Mouse (Mus musculus): ENCODE measurements around the gene Cnbd2. TPM values are rescaled to one million over a fixed set of nuclear protein-coding genes. Genes with fewer than 3 reads are reported as not detected.

Gene Cnbd2
- polyA plus RNA-seq, 1 experiment from 2014 or later = 9.2 TPM

DNA sequence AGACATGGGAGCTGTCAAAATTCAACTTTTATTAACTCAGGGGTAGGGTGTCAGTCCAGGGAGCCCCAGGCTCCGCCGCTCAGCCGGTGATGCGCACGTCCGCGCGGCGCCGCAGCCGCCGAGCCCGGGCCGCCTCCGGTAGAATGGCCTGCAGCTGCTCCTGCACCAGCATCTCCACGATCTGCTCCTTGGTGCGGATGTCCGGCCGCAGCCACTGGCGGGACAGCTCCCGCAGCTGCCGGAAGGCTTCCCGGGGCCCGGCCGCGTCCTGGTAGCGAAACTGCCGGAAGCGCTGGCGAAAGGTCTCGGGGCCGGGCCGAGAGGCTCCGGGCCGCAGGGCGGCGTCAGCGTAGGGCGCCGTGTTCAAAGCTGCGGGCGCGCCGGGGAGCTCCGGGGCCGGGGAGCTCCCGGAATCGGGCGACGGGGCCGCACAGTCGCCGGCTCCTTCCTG, 233 bp upstream of the Cnbd2 start:
- H3K9ac ChIP-seq (replicated peaks) = peak overlapping the region; percentile 94
- WGBS = under 1% methylated on average over 53 of the region's 53 CpGs
- peak overlapping the region; percentile 96 for H3K27ac ChIP-seq (replicated peaks)
- H3K4me1 ChIP-seq = peaks cover 17% of the 10 kb centered on the region
- peak overlapping the region; percentile 85 for H3K4me2 ChIP-seq
- ATAC-seq (ENCODE audit: low FRiP score) = peak; percentile 51
- no peaks in the 10 kb centered on the region for H3K9me3 ChIP-seq (replicated peaks)
- H3K4me3 ChIP-seq (replicated peaks) = peak overlapping the region; percentile 93
- no peaks in the 10 kb centered on the region for H3K27me3 ChIP-seq (replicated peaks)
- peaks cover 10% of the 10 kb centered on the region for H3K36me3 ChIP-seq

DNA sequence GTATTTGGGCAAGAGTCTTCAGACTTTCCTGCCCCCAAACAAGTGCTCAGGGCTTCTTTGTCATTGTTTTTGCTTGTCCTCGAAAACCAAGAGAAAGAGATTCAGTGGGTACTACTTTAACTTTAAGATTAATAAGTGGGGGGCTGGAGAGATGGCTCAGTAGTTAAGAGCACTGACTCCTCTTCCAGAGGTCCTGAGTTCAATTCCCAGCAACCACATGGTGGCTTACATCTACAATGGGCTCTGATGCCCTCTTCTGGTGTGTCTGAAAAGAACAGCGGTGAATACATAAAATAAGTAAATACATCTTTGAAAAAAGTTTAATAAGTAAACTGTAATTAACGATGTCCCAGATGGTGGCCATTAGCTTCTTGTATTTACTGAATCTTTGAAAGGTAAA, 1.1 kb downstream of the Cnbd2 start:
- Histone ChIP-seq H3K27ac (replicated peaks) (peak overlapping the region; percentile 96; the same call in 1 of the 2 replicates), H3K27me3 (replicated peaks) (no peaks in the 10 kb centered on the region), H3K36me3 (peaks cover 6% of the 10 kb centered on the region; the same call in 1 of the 2 replicates), H3K9me3 (replicated peaks) (no peaks in the 10 kb centered on the region), H3K9ac (replicated peaks) (peak overlapping the region; percentile 94; the same call in 1 of the 2 replicates), H3K4me2 (peak overlapping the region; percentile 85), H3K4me3 (replicated peaks) (peak overlapping the region; percentile 93), H3K4me1 (peaks cover 17% of the 10 kb centered on the region)
- WGBS = 53% methylated on average over 3 of the region's 3 CpGs
- ATAC-seq (ENCODE audit: low FRiP score) = no peak

DNA sequence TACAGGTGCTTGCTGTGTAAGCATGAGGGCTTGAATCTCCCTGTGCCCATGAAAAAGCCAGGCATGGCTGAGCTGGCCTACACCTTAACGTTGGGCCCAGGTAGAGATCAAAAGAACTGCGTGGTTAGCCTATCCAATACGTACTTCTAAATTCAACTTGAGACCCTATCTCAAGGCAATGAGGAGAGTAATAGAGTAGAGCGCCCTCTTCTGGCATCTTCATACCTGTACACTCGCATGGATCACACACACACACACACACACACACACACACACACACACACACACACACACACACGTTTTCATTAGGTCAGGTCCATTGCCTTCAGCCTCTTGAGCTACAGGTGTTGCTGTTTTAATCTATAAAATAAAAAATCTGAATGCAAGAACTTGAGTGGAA, 2.7 kb downstream of the Cnbd2 start:
- Histone ChIP-seq H3K4me2 (no peak overlapping the region), H3K4me3 (replicated peaks) (no peak overlapping the region), H3K27me3 (replicated peaks) (no peaks in the 10 kb centered on the region), H3K9ac (replicated peaks) (no peak overlapping the region), H3K36me3 (no peaks in the 10 kb centered on the region), H3K4me1 (peaks cover 17% of the 10 kb centered on the region), H3K9me3 (replicated peaks) (no peaks in the 10 kb centered on the region), H3K27ac (replicated peaks) (no peak overlapping the region)
- no peak for ATAC-seq (ENCODE audit: low FRiP score)
- 97% methylated on average over 6 of the region's 6 CpGs for WGBS

DNA sequence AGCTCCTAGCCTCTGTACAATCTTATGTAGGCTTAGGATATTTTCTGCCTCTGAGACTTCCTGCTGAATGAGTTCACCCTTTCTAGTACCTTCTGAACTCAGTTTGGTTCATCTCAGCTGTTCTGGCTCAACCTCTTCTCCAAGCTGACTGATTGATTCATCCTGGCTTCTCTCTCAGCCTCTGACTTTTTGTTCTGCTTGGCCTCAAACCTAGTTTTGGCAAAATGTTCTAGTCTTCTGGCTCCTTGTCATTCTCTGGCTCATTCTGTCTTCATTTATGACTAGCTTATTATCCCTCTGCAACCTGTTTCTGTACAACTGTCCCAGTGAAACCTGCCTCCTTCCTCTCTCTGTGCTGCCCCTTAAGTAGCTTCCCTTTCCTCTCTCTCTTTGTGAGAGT, 6.4 kb downstream of the Cnbd2 start:
- peaks cover 4% of the 10 kb centered on the region; the same call in 1 of the 2 replicates for H3K36me3 ChIP-seq
- peaks cover 3% of the 10 kb centered on the region; the same call in 1 of the 2 replicates for H3K4me1 ChIP-seq
- H3K9me3 ChIP-seq (replicated peaks) = no peaks in the 10 kb centered on the region
- ATAC-seq (ENCODE audit: low FRiP score) = no peak
- H3K27me3 ChIP-seq (replicated peaks) = no peaks in the 10 kb centered on the region
- no peak overlapping the region for H3K4me2 ChIP-seq
- H3K9ac ChIP-seq (replicated peaks) = no peak overlapping the region
- H3K4me3 ChIP-seq (replicated peaks) = no peak overlapping the region
- H3K27ac ChIP-seq (replicated peaks) = no peak overlapping the region

DNA sequence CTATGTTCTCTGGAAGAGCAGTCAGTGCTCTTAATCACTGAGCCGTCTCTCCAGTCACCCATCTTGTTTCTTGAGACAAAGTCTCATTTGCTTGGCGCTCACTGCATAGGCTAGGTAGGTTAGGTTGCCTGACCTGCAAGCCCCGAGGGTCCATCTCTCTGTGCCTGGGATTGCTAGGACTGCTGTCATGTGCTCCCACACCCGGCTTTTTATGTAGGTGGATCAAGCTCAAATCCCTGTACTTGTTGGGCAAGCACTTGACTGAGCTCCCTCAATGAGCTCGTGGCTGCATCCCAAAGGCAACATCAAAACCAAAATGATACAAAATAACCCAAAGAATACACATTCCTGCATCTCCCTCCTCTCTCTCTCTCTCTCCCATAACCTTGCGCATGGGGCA, 9.4 kb downstream of the Cnbd2 start:
- Histone ChIP-seq H3K4me2 (no peak overlapping the region), H3K9ac (replicated peaks) (no peak overlapping the region), H3K27me3 (replicated peaks) (no peaks in the 10 kb centered on the region), H3K27ac (replicated peaks) (no peak overlapping the region), H3K36me3 (peaks cover 4% of the 10 kb centered on the region; the same call in 1 of the 2 replicates), H3K4me1 (no peaks in the 10 kb centered on the region), H3K4me3 (replicated peaks) (no peak overlapping the region), H3K9me3 (replicated peaks) (no peaks in the 10 kb centered on the region)
- 93% methylated on average over 6 of the region's 6 CpGs for WGBS
- ATAC-seq (ENCODE audit: low FRiP score) = no peak

DNA sequence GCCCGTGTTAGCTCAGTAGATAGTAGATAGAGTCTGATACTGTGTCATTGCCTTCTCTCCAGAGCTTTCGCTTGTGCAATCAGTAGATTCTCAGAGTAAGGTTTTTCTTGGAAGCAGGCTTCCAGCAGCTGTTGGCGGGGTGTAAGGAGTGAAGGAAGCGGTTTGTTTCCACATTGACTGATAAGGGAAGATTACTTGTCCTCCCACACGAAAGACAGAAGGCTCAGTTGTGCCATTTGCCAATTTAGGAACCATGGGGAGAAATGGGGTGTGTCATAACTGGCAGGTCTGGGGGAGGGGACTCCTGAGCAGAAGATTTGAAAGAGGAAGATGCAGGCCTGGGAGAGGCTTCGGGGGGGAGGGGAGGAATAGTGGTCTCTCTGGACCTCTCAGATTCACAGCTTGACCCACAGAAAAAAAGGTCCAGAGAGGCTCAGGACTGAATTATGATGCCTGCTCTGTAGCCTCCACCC, 12.1 kb downstream of the Cnbd2 start:
- no peak for ATAC-seq (ENCODE audit: low FRiP score)
- H3K4me2 ChIP-seq = no peak overlapping the region
- 78% methylated on average over 6 of the region's 6 CpGs for WGBS

DNA sequence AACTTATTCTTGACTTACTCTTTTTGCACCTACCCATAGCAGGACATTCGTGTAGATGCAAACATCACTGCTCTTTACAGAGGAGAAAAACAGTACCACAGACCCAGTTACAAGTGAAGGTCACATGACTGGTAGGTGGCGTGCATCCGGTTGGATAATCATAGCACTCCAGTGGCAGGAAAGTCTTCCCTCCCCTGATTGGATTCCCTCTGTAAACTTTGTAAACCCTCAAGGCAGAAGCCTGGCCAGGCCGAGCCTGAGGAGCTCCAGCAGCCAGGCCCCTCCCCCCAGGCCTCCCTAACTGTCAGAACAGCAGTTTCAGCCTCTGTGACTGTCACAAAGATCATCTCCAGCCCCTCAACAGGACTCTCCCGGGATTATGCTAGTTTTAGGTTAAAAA, 12.6 kb downstream of the Cnbd2 start:
- ATAC-seq (ENCODE audit: low FRiP score) = no peak
- Histone ChIP-seq H3K9ac (replicated peaks) (no peak overlapping the region), H3K9me3 (replicated peaks) (no peaks in the 10 kb centered on the region), H3K36me3 (peaks cover 4% of the 10 kb centered on the region; the same call in 1 of the 2 replicates), H3K27ac (replicated peaks) (no peak overlapping the region), H3K4me2 (no peak overlapping the region), H3K27me3 (replicated peaks) (no peaks in the 10 kb centered on the region), H3K4me1 (no peaks in the 10 kb centered on the region), H3K4me3 (replicated peaks) (no peak overlapping the region)
- 60% methylated on average over 5 of the region's 5 CpGs for WGBS

More for the DNA sequence above, 12.1 kb downstream of the Cnbd2 start:
- Histone ChIP-seq H3K27ac (replicated peaks) (no peak overlapping the region), H3K9me3 (replicated peaks) (no peaks in the 10 kb centered on the region), H3K27me3 (replicated peaks) (no peaks in the 10 kb centered on the region), H3K4me1 (no peaks in the 10 kb centered on the region), H3K9ac (replicated peaks) (no peak overlapping the region), H3K36me3 (peaks cover 4% of the 10 kb centered on the region; the same call in 1 of the 2 replicates), H3K4me3 (replicated peaks) (no peak overlapping the region)

DNA sequence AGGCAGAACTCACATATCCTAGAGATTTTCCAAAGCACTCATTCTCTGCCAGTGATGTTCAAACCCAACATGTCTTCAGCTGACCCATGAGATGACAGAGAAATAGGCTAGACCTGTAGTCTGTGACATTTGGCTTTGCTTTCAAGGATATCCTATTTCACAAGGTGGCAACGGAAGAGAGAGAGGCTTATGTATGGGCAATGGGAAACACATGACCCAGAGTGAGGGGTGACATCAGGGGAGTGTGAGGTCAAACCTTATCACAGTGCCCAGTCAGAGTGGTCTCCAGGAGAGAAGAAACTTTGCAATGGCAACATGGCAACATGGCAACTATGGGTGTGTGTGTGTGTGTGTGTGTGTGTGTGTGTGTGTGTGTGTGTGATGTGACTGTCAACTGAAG, 18.6 kb downstream of the Cnbd2 start:
- Histone ChIP-seq H3K4me3 (replicated peaks) (no peak overlapping the region), H3K9ac (replicated peaks) (no peak overlapping the region), H3K4me1 (no peaks in the 10 kb centered on the region), H3K4me2 (no peak overlapping the region), H3K27ac (replicated peaks) (no peak overlapping the region), H3K36me3 (no peaks in the 10 kb centered on the region), H3K9me3 (replicated peaks) (no peaks in the 10 kb centered on the region), H3K27me3 (replicated peaks) (no peaks in the 10 kb centered on the region)
- no peak for ATAC-seq (ENCODE audit: low FRiP score)
- 72% methylated on average over 1 of the region's 1 CpGs for WGBS

DNA sequence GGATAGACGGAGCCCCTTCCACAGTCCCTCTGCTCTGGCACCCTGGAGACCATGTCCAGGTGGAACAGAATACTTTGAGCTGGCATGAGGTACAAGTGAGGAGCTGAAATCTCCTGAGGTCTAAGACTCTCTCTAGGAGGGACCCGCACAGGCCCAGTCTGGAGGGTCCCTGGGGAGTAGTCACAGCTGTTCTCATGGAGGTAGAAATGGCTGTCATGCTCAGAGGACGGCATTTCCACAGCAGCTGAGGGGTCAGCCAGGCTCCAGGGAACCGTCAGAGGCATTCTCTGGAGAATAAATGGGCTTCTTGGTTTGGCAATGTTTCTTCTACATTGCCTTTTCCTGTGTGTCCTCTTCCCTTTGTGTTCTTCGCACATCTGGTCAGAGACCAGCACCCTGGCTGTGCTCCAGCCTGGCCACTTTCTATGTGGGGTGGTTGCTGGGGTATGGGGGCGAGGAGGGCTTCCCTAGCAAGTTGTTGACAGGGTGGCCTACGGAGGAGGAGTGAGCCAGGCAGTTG, 19.4 kb downstream of the Cnbd2 start:
- Histone ChIP-seq H3K9me3 (replicated peaks) (no peaks in the 10 kb centered on the region), H3K4me2 (no peak overlapping the region), H3K9ac (replicated peaks) (no peak overlapping the region), H3K36me3 (no peaks in the 10 kb centered on the region), H3K4me1 (no peaks in the 10 kb centered on the region), H3K4me3 (replicated peaks) (no peak overlapping the region), H3K27ac (replicated peaks) (no peak overlapping the region), H3K27me3 (replicated peaks) (no peaks in the 10 kb centered on the region)
- WGBS = 72% methylated on average over 7 of the region's 7 CpGs
- ATAC-seq (ENCODE audit: low FRiP score) = no peak

DNA sequence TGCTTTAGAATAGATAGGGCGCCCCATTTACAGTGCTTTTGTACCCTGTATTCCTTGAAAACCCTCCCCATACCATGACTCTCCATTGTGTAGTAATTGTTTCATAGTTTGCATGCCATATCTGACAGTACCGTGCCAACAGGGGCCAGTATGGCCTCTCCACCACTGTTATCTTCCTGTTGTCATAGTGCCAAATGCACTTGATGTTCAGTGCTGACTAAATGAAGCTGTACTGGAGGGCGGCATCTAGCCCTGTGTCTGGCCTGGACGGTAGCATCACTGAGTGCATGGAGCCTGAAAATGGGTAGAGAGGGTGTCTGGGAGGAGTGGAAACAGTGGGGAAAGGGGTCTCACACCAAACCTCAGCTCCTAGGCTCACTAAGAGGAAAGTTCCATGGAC, 28.0 kb downstream of the Cnbd2 start:
- Histone ChIP-seq H3K9ac (replicated peaks) (no peak overlapping the region), H3K4me2 (no peak overlapping the region), H3K9me3 (replicated peaks) (no peaks in the 10 kb centered on the region), H3K27ac (replicated peaks) (no peak overlapping the region), H3K4me3 (replicated peaks) (no peak overlapping the region), H3K36me3 (no peaks in the 10 kb centered on the region), H3K27me3 (replicated peaks) (no peaks in the 10 kb centered on the region), H3K4me1 (no peaks in the 10 kb centered on the region)
- WGBS = 93% methylated on average over 4 of the region's 4 CpGs
- no peak for ATAC-seq (ENCODE audit: low FRiP score)

DNA sequence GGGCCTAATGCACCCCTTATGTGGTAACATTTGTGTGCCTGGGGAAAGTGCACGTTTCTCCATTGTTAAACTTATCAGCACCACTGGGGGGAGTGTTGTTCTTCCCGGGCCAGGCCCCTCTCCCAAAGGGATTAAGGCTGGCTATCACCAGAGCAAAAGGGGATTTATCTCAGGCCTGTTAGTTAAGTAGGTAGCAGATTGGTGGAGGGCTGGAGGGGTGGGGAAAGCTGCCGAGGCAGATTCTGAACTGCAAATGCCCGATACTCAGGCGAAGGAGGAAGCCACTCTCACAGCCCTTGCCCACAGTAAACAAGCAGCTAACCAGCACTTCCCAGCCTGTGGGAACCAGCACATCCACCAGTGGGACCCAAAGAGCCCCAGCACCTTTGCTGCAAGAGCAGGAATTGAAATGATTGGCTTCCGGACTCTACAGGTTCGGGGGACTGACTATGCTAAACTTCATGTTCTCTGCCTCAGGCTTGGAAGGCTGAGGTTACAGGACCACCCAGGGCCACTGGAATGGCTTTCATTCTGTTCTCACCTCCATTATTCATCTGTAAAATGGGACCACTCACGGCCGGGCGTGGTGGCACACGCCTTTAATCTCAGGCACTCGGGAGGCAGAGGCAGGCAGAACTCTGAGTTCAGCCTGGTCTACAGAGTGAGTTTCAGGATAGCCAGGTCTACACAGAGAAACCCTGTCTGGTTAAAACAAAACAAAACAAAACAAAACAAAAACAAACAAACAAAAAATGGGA, 32.9 kb downstream of the Cnbd2 start:
- H3K4me2 ChIP-seq = no peak overlapping the region
- H3K9me3 ChIP-seq (replicated peaks) = no peaks in the 10 kb centered on the region
- no peak overlapping the region for H3K9ac ChIP-seq (replicated peaks)
- 64% methylated on average over 12 of the region's 12 CpGs for WGBS
- no peaks in the 10 kb centered on the region for H3K36me3 ChIP-seq
- no peak for ATAC-seq (ENCODE audit: low FRiP score)
- no peak overlapping the region for H3K27ac ChIP-seq (replicated peaks)
- no peaks in the 10 kb centered on the region for H3K4me1 ChIP-seq
- no peaks in the 10 kb centered on the region for H3K27me3 ChIP-seq (replicated peaks)
- no peak overlapping the region for H3K4me3 ChIP-seq (replicated peaks)

DNA sequence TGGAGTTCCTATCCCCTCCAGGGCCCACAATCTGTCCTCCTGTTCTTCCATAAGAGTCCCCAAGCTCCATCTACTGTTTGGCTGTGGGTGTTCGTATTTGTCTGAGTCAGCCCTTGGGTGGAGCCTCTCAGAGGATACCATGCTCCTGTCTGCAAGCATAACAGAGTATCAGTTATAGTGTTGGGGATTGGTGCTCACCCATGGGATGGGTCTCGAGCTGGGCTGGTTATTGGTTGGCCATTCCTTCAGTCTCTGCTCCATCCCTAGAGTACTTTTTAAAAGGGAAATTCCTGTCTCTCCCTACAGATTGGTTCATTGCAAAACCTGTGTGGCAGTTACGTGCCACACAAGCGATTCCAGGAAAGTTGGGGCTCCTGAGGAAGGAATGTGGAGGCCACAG, 36.7 kb downstream of the Cnbd2 start:
- WGBS = 81% methylated on average over 4 of the region's 4 CpGs
- no peaks in the 10 kb centered on the region for H3K36me3 ChIP-seq
- ATAC-seq (ENCODE audit: low FRiP score) = no peak
- H3K27me3 ChIP-seq (replicated peaks) = no peaks in the 10 kb centered on the region
- H3K9me3 ChIP-seq (replicated peaks) = no peaks in the 10 kb centered on the region
- peaks cover 6% of the 10 kb centered on the region; the same call in 1 of the 2 replicates for H3K4me1 ChIP-seq
- H3K4me2 ChIP-seq = no peak overlapping the region
- no peak overlapping the region for H3K9ac ChIP-seq (replicated peaks)
- no peak overlapping the region for H3K4me3 ChIP-seq (replicated peaks)
- no peak overlapping the region for H3K27ac ChIP-seq (replicated peaks)
